Mouse (Mus musculus): ENCODE data around the gene Ankdd1a. TPM values are rescaled to one million over a fixed set of nuclear protein-coding genes. Genes with fewer than 3 reads are reported as not detected.

The Ankdd1a gene
- polyA plus RNA-seq, 1 experiment from 2014 or later: 0.12 TPM

DNA sequence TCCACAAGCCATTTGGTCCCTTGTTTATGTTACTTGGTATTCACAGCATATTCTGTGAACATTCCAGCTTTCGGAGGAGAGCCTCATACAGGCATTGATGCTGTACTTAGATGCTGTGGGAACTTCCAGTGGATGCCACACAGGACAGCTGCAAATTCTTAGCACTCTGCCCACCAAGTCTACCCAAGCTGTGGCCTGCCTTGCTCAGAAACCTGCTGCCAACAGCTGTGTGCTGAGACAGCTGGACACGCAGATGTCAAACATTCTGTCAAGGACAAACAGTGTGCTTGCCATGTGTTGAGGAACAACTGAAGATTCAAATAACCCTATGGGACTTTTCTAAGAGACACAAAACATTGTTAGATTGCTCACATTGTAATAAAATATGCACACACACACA is 61.0 kb downstream of the Ankdd1a start:
- Histone ChIP-seq H3K27ac (ENCODE audit: low read depth) (no peak overlapping the region), H3K4me1 (ENCODE audit: insufficient read depth) (peaks cover 8% of the 10 kb centered on the region; the same call in 1 of the 2 replicates), H3K36me3 (ENCODE audit: insufficient read depth) (no peaks in the 10 kb centered on the region), H3K9ac (no peak overlapping the region), H3K4me3 (ENCODE audit: low read depth, low read length) (no peak overlapping the region), H3K9me3 (ENCODE audit: low read depth, low read length) (no peaks in the 10 kb centered on the region), H3K4me2 (no peak overlapping the region), H3K27me3 (ENCODE audit: insufficient read depth, low read length) (no peaks in the 10 kb centered on the region)
- no peak for DNase-seq
- WGBS: 69% methylated on average over 2 of the region's 2 CpGs
- TF ChIP-seq CTCF (IDR thresholded peaks at IDR 0.05; ENCODE audit: low read depth): no peak
- no peak for ATAC-seq (ENCODE audit: insufficient read depth)

GRCm38 (mm10) chr9:65447951-65448350 is 72.0 kb downstream of the Ankdd1a start:
- Histone ChIP-seq H3K9ac (no peak overlapping the region), H3K4me1 (ENCODE audit: insufficient read depth) (no peaks in the 10 kb centered on the region), H3K27ac (ENCODE audit: low read depth) (no peak overlapping the region), H3K36me3 (ENCODE audit: insufficient read depth) (peaks cover 76% of the 10 kb centered on the region), H3K4me2 (no peak overlapping the region), H3K9me3 (ENCODE audit: low read depth, low read length) (no peaks in the 10 kb centered on the region), H3K4me3 (ENCODE audit: low read depth, low read length) (no peak overlapping the region), H3K27me3 (ENCODE audit: insufficient read depth, low read length) (no peaks in the 10 kb centered on the region)
- ATAC-seq (ENCODE audit: insufficient read depth): no peak
- no peak for TF ChIP-seq CTCF (IDR thresholded peaks at IDR 0.05; ENCODE audit: low read depth)
- 83% methylated on average over 6 of the region's 6 CpGs for WGBS
- no peak for DNase-seq

DNA sequence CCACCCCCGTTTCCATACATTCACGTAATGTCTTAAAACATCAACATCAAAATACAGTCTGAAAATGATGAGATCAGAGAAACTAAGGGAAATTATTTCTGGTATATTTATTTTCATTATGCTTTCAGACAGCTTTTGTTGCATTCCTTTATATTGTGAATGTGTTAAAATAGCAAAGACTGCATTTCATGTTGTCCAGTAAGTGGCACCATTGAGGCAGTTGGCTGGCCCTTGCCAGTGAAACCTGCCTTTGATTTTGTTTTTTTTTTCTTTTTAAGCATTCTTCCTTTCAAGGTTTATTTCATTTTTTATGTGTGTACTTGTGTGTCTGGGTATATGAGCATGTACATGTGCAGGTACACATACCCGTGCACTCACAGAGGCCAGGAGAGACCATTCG is 75.3 kb downstream of the Ankdd1a start:
- peak; percentile 17; the same call in 1 of the 2 replicates for TF ChIP-seq CTCF (IDR thresholded peaks at IDR 0.05; ENCODE audit: low read depth)
- H3K36me3 ChIP-seq (ENCODE audit: insufficient read depth): peaks cover 68% of the 10 kb centered on the region
- DNase-seq (no peak), ATAC-seq (ENCODE audit: insufficient read depth) (no peak)
- 88% methylated on average over 4 of the region's 4 CpGs for WGBS
- H3K27ac ChIP-seq (ENCODE audit: low read depth): no peak overlapping the region
- H3K4me3 ChIP-seq (ENCODE audit: low read depth, low read length): no peak overlapping the region
- H3K4me1 ChIP-seq (ENCODE audit: insufficient read depth): no peaks in the 10 kb centered on the region
- no peak overlapping the region for H3K9ac ChIP-seq
- H3K27me3 ChIP-seq (ENCODE audit: insufficient read depth, low read length): no peaks in the 10 kb centered on the region
- H3K9me3 ChIP-seq (ENCODE audit: low read depth, low read length): no peaks in the 10 kb centered on the region
- H3K4me2 ChIP-seq: no peak overlapping the region

Other genes starting within 250 kb of the Ankdd1a start
- 44.7 and 53.0 TPM in 2 replicates for gene Clpx, start 225.9 kb downstream of the Ankdd1a start, polyA plus RNA-seq (2014; fragmentation: Nextera tagmentation; extraction: Ambion mirVana)
- gene Pdcd7, start 174.1 kb downstream of the Ankdd1a start, polyA plus RNA-seq (2014; fragmentation: Nextera tagmentation; extraction: Ambion mirVana): 14.5 and 14.8 TPM in 2 replicates
- gene Ubap1l, start 159.2 kb downstream of the Ankdd1a start, polyA plus RNA-seq (2014; fragmentation: Nextera tagmentation; extraction: Ambion mirVana): 0.24 and 0.61 TPM in 2 replicates
- gene Kbtbd13, start 128.5 kb downstream of the Ankdd1a start, polyA plus RNA-seq (2014; fragmentation: Nextera tagmentation; extraction: Ambion mirVana): 4.2 and 4.5 TPM in 2 replicates
- 48.8 TPM in 2 replicates for gene Rasl12, start 121.7 kb downstream of the Ankdd1a start, polyA plus RNA-seq (2014; fragmentation: Nextera tagmentation; extraction: Ambion mirVana)
- gene Slc51b, start 97.2 kb downstream of the Ankdd1a start, polyA plus RNA-seq (2014; fragmentation: Nextera tagmentation; extraction: Ambion mirVana): not detected in 2 replicates
- gene Mtfmt, start 84.4 kb downstream of the Ankdd1a start, polyA plus RNA-seq (2014; fragmentation: Nextera tagmentation; extraction: Ambion mirVana): 19.4 and 21.2 TPM in 2 replicates
- 92.8 and 107 TPM in 2 replicates for gene Spg21, start 59.2 kb downstream of the Ankdd1a start, polyA plus RNA-seq (2014; fragmentation: Nextera tagmentation; extraction: Ambion mirVana)
- gene Plekho2, start 59.8 kb upstream of the Ankdd1a start, polyA plus RNA-seq (2014; fragmentation: Nextera tagmentation; extraction: Ambion mirVana): 20.9 and 21.8 TPM in 2 replicates
- 16.1 and 18.4 TPM in 2 replicates for gene Pif1, start 67.0 kb upstream of the Ankdd1a start, polyA plus RNA-seq (2014; fragmentation: Nextera tagmentation; extraction: Ambion mirVana)
- gene Rbpms2, start 109.5 kb upstream of the Ankdd1a start, polyA plus RNA-seq (2014; fragmentation: Nextera tagmentation; extraction: Ambion mirVana): 20.3 and 25.3 TPM in 2 replicates
- gene Oaz2, start 147.8 kb upstream of the Ankdd1a start, polyA plus RNA-seq (2014; fragmentation: Nextera tagmentation; extraction: Ambion mirVana): 263 and 267 TPM in 2 replicates

Data from lung, embryonic 14.5 days (tissue).